Mouse (Mus musculus) gastrocnemius, adult 8-10 months (tissue): ENCODE results near the gene Zic4. TPM values are rescaled to one million over a fixed set of nuclear protein-coding genes. Genes with fewer than 3 reads are reported as not detected.

ENCODE experiments used
- DNase-seq, 2 experiments: peaks; one replicate each; pipeline ENCODE4 v3.0.0; 2022; ENCODE audit warnings: low spot score in 2 of 2
- total RNA-seq, 4 experiments: library from RNA; stranded (reverse); gene quantifications; 2 replicates each; pipeline ENCODE4 v1.2.4; 2022

Zic4 gene
- total RNA-seq, 4 experiments from 2014 or later: 0.18 TPM; not detected in 3

DNA sequence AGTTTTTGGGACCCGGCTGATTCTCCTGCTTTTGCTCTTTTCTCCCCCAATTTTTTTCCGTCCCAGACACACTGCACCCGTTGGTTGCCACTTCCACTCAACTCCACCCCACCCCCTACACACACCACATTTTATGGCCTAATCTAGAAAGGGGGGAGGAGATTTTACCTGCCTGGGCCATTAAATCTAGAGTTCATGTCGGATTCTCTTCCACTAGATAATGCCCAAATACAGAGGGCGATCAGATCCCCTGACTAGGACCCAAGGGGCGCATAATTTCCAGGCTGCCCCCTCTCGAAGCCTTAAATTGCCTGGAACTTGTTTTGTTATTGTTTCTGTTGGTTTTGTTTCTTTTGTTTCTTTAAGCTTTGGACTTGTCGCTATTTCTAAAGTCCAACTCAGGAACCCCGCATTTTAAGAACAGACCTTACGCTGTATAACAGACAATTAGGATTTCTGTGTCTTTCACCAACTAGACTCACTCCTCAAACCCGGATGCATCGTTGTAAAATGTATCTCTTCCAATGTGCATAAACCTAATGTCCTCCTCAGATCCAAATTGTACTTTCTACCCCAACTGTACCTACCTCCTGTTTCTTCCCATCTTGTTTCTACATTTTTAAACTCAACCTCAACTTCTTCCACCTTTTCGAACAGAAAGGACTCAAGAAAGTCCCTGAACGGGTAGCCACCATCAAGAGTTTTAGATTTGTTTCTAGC is 958 bp downstream of the Zic4 start:
- no peak for DNase-seq

DNA sequence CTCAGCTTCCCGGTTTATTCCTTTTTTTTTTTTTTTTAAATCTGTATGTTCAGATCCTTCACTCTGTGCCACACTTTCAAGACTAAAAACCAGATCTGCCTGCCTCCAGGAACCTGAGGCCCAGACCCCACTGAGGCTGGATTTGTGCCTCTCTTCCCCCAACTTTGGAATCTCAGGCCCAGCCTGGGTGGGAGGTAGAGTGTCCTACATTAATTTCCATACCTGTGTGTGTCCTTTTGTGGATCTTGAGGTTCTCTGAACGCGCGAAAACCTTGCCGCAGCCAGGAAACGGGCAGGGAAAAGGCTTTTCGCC is 1.6 kb downstream of the Zic4 start:
- no peak for DNase-seq

DNA sequence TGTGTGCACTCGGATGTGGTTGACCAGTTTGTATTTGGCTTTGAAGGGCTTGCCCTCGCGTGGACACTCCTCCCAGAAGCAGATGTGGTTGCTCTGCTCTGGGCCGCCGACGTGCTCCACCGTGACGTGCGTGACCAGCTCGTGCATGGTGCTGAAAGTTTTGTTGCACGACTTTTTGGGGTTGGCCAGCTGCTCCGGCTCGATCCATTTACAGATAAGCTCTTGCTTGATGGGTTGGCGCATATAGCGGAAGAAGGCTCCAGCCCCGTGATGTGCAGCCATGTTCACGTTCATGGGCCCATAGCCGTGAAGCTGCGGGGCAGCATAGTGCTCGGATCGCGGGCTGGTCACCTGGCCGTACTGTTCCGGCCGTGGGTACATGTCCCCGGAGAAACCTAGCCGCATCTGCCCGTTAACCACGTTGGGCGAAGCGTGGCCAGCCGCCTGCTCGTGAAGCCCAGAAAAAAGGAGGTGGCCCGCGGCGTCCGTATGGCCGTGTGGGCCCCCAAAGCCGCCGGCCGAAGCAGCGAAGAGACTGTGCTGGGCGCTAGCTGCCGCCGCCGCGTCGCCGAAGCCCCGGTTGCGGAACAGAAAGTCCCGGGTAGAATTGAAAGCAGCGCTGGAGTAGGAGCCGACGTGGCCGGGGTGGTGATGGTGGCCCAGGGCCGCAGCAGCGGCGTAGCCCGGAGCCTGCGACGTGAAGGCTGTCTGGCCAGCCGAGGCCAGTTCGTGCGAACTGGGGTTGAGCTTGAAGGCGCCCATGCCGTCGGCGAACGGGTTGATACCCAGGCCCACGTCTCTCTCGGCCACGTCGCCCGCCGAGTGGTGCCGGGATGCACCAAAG is 2.1 kb downstream of the Zic4 start:
- DNase-seq: no peak

DNA sequence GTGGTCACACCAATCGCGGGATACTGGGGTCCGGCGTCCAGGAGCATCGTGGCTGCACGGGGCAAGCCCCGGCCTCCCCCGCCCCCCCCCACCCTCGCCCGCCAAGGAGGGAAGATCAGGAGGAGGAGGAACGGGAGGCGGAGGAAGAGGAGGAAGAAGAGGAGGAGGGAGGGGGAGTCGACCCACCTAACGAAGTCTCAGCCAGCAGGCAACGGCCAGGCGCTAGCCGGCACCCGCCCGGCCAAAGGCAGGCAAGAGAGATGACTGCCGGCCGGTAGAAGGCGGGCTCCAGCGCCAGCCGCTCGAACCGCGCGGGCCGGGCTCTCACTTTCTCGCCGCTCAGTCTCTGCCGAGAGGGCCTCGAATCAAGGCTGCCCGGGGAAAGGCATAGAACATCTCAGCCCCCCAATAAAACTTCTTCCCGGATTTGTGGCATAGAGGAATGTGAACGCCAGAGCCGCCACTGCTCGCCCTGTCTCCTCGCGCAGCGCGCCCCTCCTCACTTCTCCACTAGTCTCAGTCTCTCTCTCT is 2.8 kb downstream of the Zic4 start:
- no peak for DNase-seq

DNA sequence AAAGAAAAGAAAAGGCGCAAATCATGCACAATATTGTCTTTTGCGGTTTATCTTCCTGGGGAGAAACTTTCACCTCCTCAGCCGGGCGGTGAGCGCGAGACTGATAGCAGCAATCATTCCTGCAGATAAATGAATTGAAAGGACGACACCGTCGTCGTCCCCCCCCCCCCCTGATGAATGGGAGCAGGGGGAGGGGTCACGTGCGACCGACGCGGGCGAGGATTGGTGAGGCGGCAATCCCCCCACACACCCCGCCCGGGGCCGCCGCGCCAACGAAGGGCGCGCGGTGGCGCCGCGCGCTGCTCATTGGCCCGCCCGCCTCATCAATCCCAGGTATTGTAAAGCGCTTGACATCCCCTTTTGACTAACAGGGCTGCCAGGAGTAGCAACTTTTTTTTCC is 3.5 kb downstream of the Zic4 start, which contains the start of gene Zic1:
Gene Zic1 (minus strand): TSS at position 147 of the 400 bp plus-strand sequence.
- DNase-seq: no peak

DNA sequence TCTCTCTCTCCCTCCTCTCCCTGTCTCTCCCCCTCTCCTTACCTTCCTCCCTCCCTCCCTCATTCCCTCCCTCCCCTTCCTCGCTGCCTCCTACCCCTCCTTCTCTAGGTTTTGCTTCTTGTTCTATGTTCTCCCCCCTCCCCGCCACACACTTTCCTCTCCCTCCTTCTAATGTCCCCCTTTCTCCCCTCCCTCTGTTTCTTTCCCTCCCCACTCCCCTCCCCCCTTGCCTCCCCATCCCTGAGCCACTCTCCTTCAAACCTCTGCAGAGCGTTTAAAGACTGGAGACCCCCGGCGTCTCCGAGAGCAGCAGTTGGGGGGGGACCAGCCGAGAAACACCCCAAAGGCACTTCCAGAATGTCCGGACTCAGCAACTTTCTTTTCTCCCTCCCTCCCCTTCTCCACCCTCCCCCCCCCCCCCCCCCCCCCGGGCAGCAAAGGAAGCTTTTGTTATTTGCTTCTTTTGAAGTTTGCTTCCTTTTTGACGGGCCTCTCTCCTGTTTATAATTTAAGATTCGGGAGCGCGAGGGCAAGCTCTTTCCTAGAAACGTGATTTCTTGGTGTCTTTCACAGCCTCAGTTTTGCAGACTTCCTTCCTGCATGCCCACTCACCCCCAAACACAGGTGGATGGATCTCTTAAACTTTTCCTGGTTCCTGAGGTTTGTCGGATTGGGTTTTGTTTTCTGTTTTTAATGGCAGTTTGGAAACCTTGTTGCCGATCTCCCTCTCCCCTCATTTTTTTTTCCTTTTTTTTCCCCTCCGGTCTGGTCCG is 4.2 kb downstream of the Zic4 start:
- no peak for DNase-seq

DNA sequence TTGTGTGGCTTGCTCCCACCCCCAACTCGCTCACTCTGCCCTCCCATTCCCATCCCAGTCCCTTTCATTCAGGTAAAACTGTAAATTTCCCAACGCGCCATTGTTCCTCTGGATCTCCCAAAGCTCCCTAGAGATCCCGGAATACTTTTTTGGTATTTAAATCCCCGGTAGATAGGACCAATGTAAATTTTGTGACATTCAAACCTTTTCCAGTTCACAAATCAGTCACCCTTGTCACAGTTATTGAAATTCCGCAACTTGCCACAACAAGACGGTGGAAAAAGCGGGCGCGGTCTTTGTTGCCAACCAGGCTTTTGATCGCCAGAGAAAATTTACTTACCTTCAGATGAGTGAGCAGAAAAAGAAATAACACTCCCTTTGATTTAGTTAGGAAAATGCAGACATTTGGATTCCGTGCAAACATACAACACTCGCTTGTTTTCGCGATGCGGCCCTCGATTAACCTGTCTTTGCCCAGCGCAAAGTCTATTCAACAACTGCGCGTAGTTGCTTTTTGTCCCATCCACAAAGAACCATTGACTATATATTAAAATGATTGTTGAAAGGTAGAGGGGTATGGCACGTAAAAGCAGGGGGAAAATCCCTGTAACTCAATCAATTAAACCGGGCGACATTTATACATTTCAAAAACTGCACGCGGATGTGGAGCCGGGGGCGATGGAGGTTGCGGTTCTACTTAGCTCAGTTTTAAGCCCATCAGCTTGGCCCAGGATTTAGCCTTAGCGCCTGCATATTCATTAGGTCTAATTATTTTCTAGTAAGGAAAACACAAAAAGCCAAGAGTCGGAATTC is 5.0 kb downstream of the Zic4 start:
- DNase-seq: no peak

DNA sequence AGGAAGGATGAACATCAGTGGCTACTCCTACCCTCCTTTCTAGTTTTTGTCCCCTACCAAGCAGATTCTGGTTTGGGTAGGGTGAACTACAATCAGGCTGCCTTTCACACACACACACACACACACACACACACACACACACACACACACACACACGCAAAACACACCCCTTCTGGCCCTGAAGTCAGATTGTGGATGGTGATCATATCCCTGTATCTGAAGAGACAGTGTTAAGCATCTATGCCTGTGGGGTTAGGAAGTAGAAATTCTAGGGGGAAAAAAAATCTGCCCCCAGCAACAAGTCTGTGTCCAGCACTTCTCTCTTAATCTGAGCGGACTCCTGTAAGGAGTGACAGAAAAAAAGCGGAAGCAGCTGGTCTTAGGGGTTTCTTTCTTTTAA is 5.9 kb downstream of the Zic4 start:
- DNase-seq: no peak

DNA sequence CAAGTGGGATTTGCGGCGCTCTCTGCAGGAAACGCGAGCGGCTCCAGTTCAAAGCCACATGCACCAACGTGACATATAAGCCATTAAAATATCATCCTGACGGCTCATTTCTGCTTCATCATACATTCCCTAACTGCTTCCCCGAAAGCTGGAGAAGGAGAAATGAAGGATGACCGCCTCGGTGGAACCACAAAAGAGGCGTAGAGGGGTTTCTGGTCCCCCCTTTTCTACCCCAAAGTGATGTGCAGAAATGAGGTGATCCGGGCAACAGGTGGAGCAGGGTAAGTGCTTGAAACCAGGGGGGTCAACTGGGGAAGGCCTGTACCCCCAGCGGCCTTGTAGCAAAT is 6.7 kb downstream of the Zic4 start:
- DNase-seq: no peak

DNA sequence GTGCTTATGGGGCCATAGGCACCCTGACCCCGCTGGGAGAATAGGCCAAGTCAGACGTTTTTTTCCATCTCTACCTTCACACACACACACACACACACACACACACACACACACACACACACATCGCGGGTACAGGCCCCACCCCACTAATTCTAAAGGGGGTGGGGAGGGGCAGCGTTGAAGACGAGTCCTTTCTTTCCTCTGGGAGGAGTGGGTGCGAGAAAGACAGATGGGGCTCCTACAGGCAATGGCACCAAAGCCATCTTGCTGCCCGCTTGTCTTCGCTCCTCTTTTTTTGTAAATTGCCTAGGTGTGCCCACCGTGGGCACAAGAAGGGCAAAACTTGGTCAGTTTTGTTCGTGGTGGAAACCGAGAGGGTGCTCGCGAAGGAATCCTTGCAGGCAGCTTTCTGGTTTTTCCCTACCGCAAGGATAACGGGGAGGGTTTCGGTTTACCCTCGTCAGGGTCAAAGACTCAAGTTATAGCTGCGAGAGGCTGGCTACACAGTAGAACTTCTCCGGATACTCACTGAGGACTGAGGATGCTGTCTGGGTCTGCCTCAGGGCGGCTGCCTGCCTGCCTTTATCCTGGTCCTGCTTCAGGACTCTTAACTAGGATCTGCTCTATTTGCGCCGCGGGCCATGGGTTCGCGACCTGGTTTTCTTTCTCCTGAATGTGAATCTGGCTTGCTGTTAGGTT is 7.2 kb downstream of the Zic4 start:
- no peak for DNase-seq

DNA sequence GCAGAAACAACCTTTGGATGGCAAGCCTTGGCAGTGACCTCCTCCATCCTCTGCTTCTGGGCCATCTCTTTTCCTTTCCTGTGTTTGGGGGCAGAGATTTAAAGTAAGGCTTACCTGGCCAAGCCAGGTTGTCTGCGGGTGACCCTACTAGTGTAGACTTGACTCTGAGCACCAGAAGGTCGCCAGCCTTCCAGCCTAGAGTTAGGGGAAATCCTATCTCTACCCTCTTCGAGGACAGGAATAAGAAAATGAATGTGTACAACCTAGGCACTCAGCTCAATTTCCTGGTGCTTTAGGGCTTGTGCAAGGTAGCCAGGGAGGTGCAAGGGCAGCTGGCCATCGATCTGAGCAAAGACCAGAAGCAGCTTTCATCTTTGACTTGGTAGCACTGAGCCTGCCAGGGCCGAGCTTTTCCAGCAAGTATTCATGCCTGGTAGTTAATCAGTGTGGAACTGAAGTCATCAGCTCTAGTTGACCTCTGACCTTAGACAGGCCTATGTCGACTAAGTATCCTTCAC is 8.0 kb downstream of the Zic4 start:
- DNase-seq: no peak

DNA sequence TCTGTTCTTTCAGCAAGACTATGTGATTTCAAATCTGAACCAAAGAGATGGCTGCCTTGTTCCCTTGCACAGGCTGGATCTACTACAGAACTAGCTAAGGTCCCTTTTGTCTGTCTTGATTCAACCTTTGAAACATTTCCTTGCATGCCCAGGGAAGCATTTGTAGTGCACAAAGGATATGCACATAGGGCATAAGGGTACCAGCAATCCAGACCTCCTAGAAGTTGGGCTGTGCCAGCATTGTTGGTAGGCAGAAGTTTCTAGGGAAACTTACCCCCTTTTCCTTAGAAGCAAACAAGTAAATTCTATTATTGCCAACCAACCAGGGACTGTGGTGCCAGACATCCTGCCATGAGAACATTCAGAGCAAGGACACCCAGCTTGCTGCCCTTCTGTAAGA is 8.8 kb downstream of the Zic4 start:
- no peak for DNase-seq

DNA sequence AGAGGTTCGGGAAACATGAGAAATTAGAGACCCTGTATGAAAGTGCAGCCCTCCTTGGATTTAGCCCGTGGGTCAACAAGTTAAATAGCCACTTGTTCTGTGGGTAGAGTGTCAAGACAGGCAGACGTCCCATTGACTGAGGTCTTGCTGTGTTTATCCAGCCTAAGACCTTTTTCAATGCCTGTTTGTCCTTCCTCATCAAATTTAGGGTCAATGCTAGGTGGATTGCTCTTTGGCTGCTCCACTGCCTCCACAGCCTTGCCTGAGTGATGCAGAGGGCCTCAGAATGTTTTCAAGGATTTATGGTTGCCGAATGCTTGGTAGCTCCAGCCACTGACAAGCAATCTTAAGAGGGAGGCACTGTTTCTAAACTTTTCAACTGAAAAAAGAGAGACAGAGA is 9.4 kb downstream of the Zic4 start:
- no peak for DNase-seq

DNA sequence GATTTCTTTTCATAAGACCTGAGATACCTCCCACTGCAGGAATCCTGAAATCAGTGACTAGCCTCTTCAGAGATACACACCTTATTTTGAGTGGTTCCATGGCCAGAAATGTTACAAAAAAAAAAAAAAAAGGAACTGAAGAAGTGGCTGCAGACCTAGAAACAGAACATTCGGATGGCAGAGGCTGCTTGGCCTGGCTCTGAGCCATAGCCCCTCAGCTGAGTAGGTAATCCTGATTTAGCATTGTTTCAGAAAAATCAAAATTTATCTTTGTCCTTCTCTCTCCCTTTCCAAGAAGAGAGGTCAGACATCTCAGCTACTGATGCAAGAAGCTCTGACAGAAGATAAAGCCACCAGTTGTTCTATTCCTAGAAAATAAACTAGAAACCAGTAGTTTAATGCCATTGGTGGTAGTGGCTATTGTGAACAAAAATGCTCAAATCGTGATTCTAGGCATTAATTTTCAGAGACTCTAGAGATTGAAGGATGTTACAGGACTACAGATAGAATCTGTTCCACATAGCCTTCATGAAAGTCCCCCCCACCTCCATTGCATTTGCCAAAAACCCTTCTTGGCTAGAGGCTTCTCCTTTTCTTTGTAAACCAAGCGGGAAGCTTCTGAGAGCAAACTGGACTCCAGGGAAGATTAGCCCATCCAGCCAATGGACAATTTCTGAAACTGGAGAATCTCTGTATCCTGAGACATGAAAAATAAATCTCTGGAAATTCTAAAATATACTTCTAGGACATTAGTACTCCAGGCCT is 11.8 kb downstream of the Zic4 start:
- DNase-seq: no peak

DNA sequence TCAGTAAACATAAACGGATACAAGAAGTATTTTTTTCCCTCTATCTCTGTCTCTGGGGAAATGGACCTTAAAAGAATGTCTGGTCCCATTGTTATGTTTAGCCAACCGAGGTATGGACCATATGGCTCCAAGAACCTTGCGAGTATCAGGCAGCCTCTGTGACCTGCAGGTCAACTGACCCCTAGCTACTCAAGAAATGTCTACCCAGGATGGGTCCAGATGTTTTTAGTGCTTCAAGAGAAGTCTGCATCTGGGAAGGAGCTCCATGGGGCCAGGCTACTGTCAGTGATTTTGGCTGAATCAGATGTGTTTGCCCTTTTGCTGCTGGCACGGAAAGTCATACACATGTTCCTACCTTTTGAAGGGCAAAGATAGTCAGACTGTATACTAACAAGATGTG is 12.5 kb downstream of the Zic4 start:
- no peak for DNase-seq

DNA sequence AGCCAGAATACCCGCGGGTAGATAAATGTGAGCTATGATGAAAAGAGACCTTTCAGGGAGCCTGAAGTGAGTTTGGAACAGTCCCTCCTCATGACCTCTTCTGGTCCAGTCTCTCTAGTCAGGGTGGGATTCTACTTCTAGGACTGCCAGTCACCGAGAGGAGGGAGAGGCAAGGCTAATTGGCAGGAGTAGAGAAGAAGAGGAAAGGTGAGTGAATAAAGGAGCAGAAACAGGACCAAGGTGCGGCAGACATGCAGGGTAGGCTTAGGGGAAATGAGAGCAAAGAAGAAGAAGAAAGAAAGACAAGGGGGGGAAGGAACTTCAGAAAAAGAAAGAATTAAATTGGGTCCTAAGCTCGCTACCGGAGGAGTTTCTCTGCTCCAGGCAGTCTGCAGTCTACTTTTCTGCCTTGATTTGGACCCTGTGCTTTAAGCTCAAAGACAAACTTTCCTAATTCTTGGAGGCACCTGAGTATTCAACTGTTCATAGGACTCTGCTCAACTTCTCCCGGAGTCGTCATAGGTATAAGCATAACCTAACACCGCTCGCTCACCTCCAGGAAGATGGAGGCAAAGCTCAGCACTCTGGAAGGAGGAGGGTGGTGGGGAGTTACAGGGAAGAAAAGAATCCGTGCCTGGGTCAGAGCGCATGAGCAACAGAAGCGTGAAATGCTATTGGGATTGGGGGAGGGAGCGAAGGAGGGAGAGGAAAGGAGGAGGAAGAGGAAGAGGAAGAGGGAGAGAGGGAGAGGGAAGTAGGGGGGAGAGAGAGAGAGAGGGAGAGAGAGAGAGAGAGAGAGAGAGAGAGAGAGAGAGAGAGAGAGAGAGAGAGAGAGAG is 15.0 kb downstream of the Zic4 start:
- no peak for DNase-seq

DNA sequence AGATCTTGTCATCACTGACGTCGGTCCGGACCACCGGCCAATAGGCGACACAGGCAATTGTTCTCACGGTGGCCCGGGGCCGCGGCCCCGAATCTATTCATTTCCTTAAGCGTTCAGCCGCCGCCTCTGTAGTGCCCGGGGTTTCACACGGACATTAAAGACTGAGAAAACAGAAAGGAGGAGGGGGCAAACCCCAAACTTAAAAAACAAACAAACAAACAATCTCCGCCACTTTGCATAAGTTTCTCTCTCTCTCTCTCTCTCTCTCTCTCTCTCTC is 15.6 kb downstream of the Zic4 start:
- no peak for DNase-seq

DNA sequence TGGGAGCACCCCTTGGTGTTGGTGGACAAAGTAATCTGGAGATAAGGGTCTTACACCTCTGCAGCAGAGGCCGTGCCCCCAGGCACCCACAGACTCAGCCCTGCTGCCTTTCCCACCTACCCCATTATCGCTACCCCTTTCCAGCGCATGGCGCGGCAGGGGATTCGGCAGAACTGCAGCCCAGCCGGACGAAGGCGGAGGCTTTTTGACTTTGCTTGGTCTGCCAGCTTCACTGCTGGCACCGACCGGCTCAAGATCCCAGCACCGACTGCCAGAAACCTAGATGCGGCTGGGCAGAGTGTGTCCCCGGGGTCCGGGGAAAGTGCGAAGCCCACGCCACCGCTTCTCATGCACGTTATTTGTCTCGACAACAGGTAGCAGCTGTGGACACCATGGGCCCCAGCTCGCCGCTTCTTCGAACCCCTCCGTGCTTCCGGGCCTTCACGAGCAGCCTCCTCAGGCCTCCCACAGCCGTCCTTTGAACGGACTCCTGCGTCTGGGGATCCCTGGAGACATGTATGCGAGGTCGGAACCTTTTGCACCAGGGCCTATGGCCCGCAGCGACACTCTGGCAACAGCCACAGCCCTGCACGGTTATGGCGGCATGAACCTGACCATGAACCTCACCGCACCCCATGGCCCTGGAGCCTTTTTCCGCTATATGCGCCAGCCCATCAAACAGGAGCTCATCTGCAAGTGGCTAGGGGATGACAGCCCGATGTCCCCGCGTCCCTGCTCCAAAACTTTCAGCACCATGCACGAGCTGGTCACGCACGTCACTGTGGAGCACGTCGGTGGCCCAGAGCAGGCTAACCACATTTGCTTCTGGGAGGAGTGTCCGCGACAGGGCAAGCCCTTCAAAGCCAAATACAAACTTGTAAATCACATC is 16.4 kb downstream of the Zic4 start:
- no peak for DNase-seq
